Mouse (Mus musculus): ENCODE measurements around the gene Trp53.
"Not testable (repeated sequence)": the region's sequence is repeated elsewhere in the genome, so short reads cannot be mapped to it uniquely, and the experiment has no call there.

The Trp53 gene

GRCm38 (mm10) chr11:69580091-69580514 lies at the start of gene Trp53, which contains the start of gene Wrap53:
Gene Trp53 (plus strand): TSS chr11:69580359.
Gene Wrap53 (minus strand): TSS chr11:69580255.
- DNase-seq (ENCODE audit: low read depth): peak; percentile 96

GRCm38 (mm10) chr11:69530755-69531154 lies 49.4 kb upstream of the Trp53 start:
- not testable (repeated sequence) for DNase-seq (ENCODE audit: low read depth)

- DNase-seq (ENCODE audit: low read depth): no peak
These were observed 47.5 kb upstream of the Trp53 start for GRCm38 (mm10) chr11:69532480-69533150.

- DNase-seq (ENCODE audit: low read depth): no peak
These were observed 45.2 kb upstream of the Trp53 start for GRCm38 (mm10) chr11:69534990-69535389.

- DNase-seq (ENCODE audit: low read depth): no peak
These were observed 39.5 kb upstream of the Trp53 start for GRCm38 (mm10) chr11:69540700-69541099.

- DNase-seq (ENCODE audit: low read depth): not testable (repeated sequence)
These were observed 38.4 kb upstream of the Trp53 start for GRCm38 (mm10) chr11:69541741-69542140.

GRCm38 (mm10) chr11:69543598-69543997 lies 36.6 kb upstream of the Trp53 start:
- DNase-seq (ENCODE audit: low read depth): no peak

- DNase-seq (ENCODE audit: low read depth): peak; percentile 36
These were observed 34.2 kb upstream of the Trp53 start for GRCm38 (mm10) chr11:69545957-69546356.

GRCm38 (mm10) chr11:69546423-69547053 lies 33.6 kb upstream of the Trp53 start:
- DNase-seq (ENCODE audit: low read depth): peak; percentile 84

- peak; percentile 51 for DNase-seq (ENCODE audit: low read depth)
These were observed 33.1 kb upstream of the Trp53 start for GRCm38 (mm10) chr11:69547071-69547470.

GRCm38 (mm10) chr11:69549060-69549656 lies 31.0 kb upstream of the Trp53 start, which contains the start of gene Dnah2:
Gene Dnah2 (minus strand): TSS chr11:69549110.
- DNase-seq (ENCODE audit: low read depth): no peak

- no peak for DNase-seq (ENCODE audit: low read depth)
These were observed 28.8 kb upstream of the Trp53 start for GRCm38 (mm10) chr11:69551310-69551709.

- no peak for DNase-seq (ENCODE audit: low read depth)
These were observed 27.4 kb upstream of the Trp53 start for GRCm38 (mm10) chr11:69552622-69553340.

- no peak for DNase-seq (ENCODE audit: low read depth)
These were observed 26.8 kb upstream of the Trp53 start for GRCm38 (mm10) chr11:69553341-69553721.

- DNase-seq (ENCODE audit: low read depth): no peak
These were observed 25.5 kb upstream of the Trp53 start for GRCm38 (mm10) chr11:69554539-69555140.

GRCm38 (mm10) chr11:69557381-69557958 lies 22.7 kb upstream of the Trp53 start:
- DNase-seq (ENCODE audit: low read depth): no peak

- no peak for DNase-seq (ENCODE audit: low read depth)
These were observed 21.4 kb upstream of the Trp53 start for GRCm38 (mm10) chr11:69558756-69559155.

GRCm38 (mm10) chr11:69559183-69559582 lies 21.0 kb upstream of the Trp53 start:
- no peak for DNase-seq (ENCODE audit: low read depth)

GRCm38 (mm10) chr11:69559851-69560765 lies 20.1 kb upstream of the Trp53 start, which contains the start of gene Efnb3:
Gene Efnb3 (minus strand): TSS chr11:69560205.
- no peak for DNase-seq (ENCODE audit: low read depth)
